Comparison of ENCODE assay signal across 9 mouse cellular contexts in the genomic region with DNA sequence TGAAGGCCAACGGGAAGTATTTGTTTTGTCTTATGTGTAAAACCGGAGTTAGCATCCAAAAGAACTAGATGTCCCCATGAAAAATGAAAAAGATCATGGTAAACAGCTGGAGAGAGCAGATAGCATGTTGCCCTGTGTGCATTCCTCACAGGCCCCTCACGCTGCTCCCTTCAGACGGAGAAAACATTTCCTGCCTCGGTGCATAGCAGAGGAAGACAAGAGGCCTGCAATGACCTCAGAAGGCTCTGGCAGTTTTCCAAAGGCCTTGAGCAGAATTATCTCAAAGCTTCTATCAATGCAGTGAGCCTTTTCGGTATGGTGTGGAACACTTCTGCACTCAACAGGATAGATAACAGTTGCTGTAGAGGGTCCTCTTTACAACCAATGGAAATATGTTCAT.
DNase-seq lines count a peak whose midpoint lies in the region; ATAC-seq and TF ChIP-seq lines count a peak whose summit lies in the region.
"Had no signal": no experiment of that assay in that cellular context is flagged by ENCODE, and none has a peak within 500 bp of the region (broad histone marks: within the 10 kb centered on the region; RNA-seq: fewer than 3 reads in every experiment).

No protein-coding gene starts in this region.

- ATAC-seq in midbrain, postnatal 0 days (ENCODE audit: low FRiP score) = no peak
- no peak for ATAC-seq in midbrain, embryonic 13.5 days
- ATAC-seq in forebrain, embryonic 16.5 days = no peak

- no peaks in the 10 kb centered on the region for H3K9me3 ChIP-seq in midbrain, postnatal 0 days (ENCODE audit: low read length)
- H3K9me3 ChIP-seq in midbrain, embryonic 13.5 days = no peaks in the 10 kb centered on the region
- no peaks in the 10 kb centered on the region for H3K9me3 ChIP-seq in forebrain, embryonic 16.5 days (ENCODE audit: control insufficient read depth, low read length)

- no peaks in the 10 kb centered on the region for H3K4me1 ChIP-seq in midbrain, postnatal 0 days (ENCODE audit: insufficient read depth, low read length)
- no peaks in the 10 kb centered on the region for H3K4me1 ChIP-seq in midbrain, embryonic 13.5 days (replicated peaks)
- no peaks in the 10 kb centered on the region for H3K4me1 ChIP-seq in forebrain, embryonic 16.5 days (replicated peaks; ENCODE audit: control insufficient read depth, insufficient read depth, low read length)

- no peaks in the 10 kb centered on the region for H3K27me3 ChIP-seq in midbrain, postnatal 0 days (ENCODE audit: insufficient read depth, low read length)
- no peaks in the 10 kb centered on the region for H3K27me3 ChIP-seq in midbrain, embryonic 13.5 days
- no peaks in the 10 kb centered on the region for H3K27me3 ChIP-seq in forebrain, embryonic 16.5 days (replicated peaks; ENCODE audit: control insufficient read depth, insufficient read depth, low read length)
- H3K27me3 ChIP-seq: Patski had no signal

- no peak for TF ChIP-seq CTCF in midbrain, postnatal 0 days (IDR thresholded peaks at IDR 0.05)

- no peak overlapping the region for H3K9ac ChIP-seq in midbrain, postnatal 0 days (replicated peaks; ENCODE audit: low read length, poor library complexity, severe bottlenecking)
- no peak overlapping the region for H3K9ac ChIP-seq in midbrain, embryonic 13.5 days (replicated peaks)
- no peak overlapping the region for H3K9ac ChIP-seq in forebrain, embryonic 16.5 days (replicated peaks; ENCODE audit: low read depth, low read length)

- 62% methylated on average over 6 of the region's 6 CpGs for WGBS in midbrain, postnatal 0 days
- WGBS in midbrain, embryonic 13.5 days = 85% methylated on average over 6 of the region's 6 CpGs
- whole genome bisulfite sequencing in forebrain, embryonic 16.5 days = 55% methylated on average over 6 of the region's 6 CpGs

- H3K27ac ChIP-seq in midbrain, postnatal 0 days (ENCODE audit: low read depth, low read length) = no peak overlapping the region
- no peak overlapping the region for H3K27ac ChIP-seq in midbrain, embryonic 13.5 days
- H3K27ac ChIP-seq in forebrain, embryonic 16.5 days (ENCODE audit: low read length) = no peak overlapping the region

- no peak overlapping the region for H3K4me3 ChIP-seq in midbrain, postnatal 0 days (ENCODE audit: low read depth, low read length)
- no peak overlapping the region for H3K4me3 ChIP-seq in midbrain, embryonic 13.5 days (replicated peaks)
- H3K4me3 ChIP-seq in forebrain, embryonic 16.5 days (replicated peaks; ENCODE audit: low read length) = no peak overlapping the region

- H3K36me3 ChIP-seq in midbrain, postnatal 0 days (ENCODE audit: insufficient read depth, low read length) = no peaks in the 10 kb centered on the region
- H3K36me3 ChIP-seq in midbrain, embryonic 13.5 days = no peaks in the 10 kb centered on the region
- no peaks in the 10 kb centered on the region for H3K36me3 ChIP-seq in forebrain, embryonic 16.5 days (ENCODE audit: control insufficient read depth, insufficient read depth)

- no peak overlapping the region for H3K4me2 ChIP-seq in midbrain, postnatal 0 days (ENCODE audit: low read depth, low read length, poor library complexity, severe bottlenecking)
- no peak overlapping the region for H3K4me2 ChIP-seq in midbrain, embryonic 13.5 days (replicated peaks)
- H3K4me2 ChIP-seq in forebrain, embryonic 16.5 days (ENCODE audit: low read length) = no peak overlapping the region

- peak; percentile 29 for DNase-seq in midbrain, postnatal 0 days (ENCODE audit: low spot score)
- DNase-seq in heart, adult 9 months (ENCODE audit: low spot score in 2 of 2) = peak; percentile 72 to 76
- DNase-seq in kidney, postnatal 25 days = peak; percentile 75 to 83
- DNase-seq in skeletal muscle tissue, adult 2 months (ENCODE audit: low read depth, low spot score) = peak; percentile 49
- DNase-seq in T-cell, adult 2 months (ENCODE audit: low spot score) = no peak
- DNase-seq in embryo, embryonic 11 days = no peak

Comparison
In these comparisons a context has a peak if more than half of its experiments do, and no peak if none do; other contexts are left out.
1. DNase-seq: peak in midbrain, postnatal 0 days (single experiment), heart, adult 9 months (2 of 2), kidney, postnatal 25 days (2 of 2) and skeletal muscle tissue, adult 2 months (single experiment); none in T-cell, adult 2 months (single experiment) and embryo, embryonic 11 days (single experiment).